Mouse (Mus musculus) testis, adult 2 months (tissue): Measurements from ENCODE around the gene Phkg1.
A peak's percentile ranks its signal among the peaks of the same experiment; 100 is the strongest.

Source experiments
- CTCF ChIP-seq: fragments of 200-500 bp; IDR thresholded peaks from 2 replicates; pipeline ENCODE4 v1.5.1; 2012; ENCODE audit warnings: low read depth, mild to moderate bottlenecking, inconsistent platforms, low read length, moderate library complexity; ENCODE audit not compliant: control insufficient read depth, insufficient read depth, insufficient replicate concordance
- POLR2A ChIP-seq: fragments of 200-500 bp; IDR thresholded peaks from 2 replicates; pipeline ENCODE4 v1.6.1; 2012; ENCODE audit warnings: low read depth, mild to moderate bottlenecking, inconsistent platforms, low read length, moderate library complexity; ENCODE audit not compliant: control insufficient read depth

- TF ChIP-seq POLR2A (0 out of 2 replicates have a peak, but pooled peaks have one; percentile 48), CTCF (0 out of 2 replicates have a peak, but pooled peaks have one; percentile 8)
Observed at GRCm38 (mm10) chr5:129941495-129942045, 43.2 kb upstream of the Phkg1 start, which contains the start of gene Vkorc1l1.
